Mouse (Mus musculus) frontal cortex, postnatal 14 days (tissue): ENCODE measurements around the gene Foxd3.
"Not testable (repeated sequence)": the region's sequence is repeated elsewhere in the genome, so short reads cannot be mapped to it uniquely, and the experiment has no call there.

ENCODE experiments used
- DNase-seq, 2 experiments: peaks; one replicate each; pipeline ENCODE4 v3.0.0; 2022; ENCODE audit warnings: low spot score in 2 of 2

Foxd3 gene

DNA sequence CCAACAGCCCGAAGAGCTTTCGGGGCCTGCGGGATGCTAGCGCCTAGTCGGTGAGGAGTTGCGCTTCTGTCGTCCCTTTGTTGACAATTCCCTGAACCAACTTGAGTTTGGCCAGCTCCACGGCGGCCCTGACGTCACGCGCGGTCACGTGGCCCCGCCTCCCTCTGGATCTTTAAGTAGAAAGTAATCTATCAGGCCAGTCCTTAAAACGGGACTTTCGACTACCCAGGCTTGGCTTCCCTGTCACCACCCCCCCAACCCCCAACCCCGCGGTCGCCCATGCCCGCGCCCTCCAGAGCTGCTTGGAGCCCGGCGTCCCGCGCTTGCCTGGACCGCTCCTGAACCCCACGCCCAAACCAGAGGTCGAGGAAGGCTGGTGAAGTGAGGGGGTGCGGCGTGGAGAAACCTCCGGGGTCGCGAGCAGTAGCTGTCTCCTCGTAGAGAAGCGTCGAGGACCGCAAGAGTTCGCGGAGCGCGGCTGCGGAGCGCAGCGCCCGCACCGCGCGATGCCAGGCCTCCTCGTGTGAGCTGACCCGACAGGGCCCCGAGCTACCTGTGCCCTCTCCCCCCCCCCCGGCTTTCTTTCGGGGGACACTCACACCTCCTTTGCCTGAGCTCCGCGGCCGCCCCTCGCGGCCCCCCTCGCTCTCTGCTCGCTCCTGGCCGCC, at the start of gene Foxd3:
TSS of gene Foxd3 (plus strand) at position 363 of the 668 bp plus-strand sequence.
- DNase-seq = no peak

DNA sequence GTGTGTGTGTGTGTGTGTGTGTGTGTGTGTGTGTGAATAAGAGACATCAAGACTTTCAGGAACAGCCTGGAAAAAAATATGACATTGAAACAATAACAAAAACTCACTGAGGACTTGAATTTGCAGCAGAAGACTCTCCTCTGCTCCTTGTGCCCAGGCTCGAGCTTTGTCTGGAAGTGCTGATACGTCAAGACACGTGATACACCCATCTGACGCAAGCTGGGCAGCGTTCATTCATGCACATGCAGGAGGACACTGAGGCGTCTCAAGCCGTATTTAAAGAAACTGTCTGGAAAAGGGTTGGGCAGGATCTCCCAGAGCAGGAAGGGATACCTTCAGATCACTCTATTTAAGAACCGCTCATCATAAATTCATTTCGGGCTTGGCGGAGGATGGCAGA, 43.9 kb upstream of the Foxd3 start:
- DNase-seq = no peak

DNA sequence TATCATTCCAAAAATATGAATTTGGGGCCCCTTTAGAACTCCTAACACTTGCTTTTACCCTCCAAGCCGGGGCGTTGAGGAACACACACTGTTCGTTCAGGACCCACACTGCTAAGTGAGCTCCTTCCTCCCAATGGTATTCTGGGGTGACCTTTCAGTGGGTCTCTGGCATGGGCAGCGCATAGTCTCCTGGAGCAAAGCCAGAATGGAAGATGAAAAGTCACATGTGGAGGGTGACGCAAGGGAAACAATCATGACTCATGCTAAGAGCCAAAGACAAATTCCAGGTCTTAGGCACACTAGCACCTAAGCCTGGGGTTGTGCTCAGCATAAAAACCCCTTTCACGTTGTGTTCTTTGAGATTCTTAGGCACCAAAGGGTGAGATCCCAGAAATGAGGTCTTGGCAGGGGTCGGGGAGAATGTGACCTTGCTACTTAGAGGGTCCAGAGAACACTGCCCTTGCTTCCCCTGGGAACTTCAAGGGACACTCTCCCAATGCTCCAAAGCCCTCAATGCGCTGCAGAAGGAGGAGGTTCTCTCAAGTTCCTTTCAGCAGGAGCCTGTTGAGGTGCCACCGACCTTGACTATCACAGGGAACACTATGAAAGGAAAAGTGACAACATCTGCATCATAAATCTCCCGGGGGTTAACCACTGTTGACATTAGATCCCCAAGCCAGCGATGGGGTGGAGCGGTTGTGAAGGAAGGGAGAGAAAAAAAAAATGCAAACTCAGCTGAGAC, 43.3 kb upstream of the Foxd3 start:
- DNase-seq = no peak

DNA sequence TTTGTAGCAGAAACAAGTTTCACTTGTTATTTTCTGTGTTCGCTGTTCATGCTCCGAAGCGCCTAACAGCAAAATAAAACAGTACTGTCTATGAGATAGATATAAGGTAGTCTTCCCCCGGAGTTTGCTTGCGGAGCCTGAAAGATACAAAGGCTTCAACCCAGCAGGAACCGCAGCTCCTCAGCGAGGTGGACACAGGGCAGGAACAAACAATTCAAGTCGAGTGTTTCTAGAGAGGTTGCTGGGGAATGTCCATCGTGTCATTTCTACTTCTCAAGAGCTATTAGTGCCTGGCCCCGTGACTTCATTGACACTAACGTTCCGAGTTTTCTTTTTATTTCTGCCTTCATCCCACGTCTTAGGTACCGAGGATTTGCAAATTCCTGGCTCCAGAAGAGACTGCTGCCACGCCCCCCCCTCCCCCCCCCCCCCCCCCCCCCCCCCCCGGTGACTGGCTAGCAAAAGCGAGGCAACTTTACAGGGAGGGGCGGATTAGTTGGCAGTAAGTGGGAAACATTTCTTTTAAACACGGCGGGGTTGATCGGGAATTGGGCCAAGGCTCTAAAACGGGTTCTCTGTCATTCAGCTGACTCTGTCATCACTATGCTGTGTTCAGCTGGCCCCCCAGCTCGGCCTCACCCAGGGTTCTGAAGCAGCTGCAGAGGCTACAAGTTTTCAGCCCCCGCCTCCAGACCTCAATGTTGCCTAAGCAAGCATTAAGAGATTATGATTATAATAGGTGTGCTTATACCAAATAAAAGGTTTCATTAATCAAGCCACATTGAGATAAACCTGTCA, 29.9 kb upstream of the Foxd3 start:
- no peak for DNase-seq

DNA sequence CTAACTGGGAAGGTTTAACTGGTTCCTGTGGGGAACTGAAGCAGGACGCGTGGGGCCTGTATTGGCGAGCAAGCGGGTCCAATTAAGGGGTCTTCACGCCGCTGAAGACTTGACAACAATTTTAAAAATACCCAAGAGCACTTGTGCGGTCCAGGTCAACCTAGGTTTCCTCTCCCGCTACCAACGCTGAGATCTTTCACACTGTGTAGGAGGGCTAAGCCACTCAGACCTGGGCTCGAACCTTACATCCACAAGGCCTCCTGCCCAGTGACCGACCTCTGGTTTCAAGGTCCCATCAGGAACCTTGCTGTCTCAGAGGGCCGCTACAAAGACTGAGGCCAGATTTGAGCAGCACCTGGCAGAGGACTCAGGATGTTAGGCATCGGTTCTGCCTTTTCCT, 29.0 kb upstream of the Foxd3 start:
- no peak for DNase-seq

DNA sequence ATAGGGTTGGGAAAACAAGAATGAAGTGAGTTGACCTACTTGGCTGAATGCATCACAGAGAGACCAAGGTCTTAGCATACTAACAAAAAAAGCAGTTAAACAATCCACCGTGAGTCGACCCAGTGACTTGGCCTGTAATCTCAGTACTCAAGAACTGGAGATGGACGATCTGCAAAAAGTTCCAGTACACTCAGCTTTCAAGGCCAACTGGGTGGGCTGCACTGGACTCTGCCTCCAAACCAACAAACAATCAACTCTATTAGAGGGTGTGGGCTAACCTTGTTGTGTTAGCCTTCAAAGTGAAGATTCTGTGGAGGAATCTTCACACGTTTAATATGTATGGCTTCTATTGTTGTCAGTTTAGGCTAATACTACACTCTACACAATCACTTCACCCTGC, 20.1 kb upstream of the Foxd3 start:
- no peak for DNase-seq

DNA sequence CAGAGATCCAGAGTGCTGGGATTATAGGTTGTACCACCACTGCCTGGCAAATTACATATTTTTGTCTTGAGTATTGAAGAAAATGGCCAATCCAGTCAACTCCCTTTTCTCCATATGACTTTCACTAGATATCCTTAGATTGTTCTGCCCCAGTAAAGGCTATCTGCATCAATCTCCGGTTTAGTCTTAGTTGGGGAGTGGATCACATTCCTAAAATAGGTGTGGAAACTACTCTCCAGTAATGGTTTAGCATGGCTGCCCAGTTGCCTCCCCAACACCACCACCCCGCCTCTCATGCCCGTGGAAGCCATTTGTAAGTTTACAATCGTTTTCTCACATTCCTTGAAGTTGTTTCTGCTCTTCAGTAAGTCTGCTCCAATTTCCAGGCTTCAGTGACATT, 19.4 kb upstream of the Foxd3 start:
- no peak for DNase-seq

DNA sequence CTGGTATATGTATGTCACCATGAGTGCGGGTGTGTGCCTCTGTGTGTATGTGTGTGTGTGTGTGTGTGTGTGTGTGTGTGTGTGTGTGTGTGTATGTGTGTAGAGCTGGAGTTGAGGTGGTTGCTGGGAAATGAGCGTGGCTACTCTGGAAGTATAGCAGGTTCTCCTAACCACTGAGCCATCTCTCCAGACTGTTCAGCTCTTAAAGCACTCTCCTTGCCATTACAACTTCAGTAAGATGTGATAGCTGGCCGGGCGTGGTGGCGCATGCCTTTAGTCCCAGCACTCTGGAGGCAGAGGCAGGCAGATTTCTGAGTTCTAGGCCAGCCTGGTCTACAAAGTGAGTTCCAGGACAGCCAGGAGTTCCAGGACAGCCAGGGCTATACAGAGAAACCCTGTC, 15.5 kb upstream of the Foxd3 start:
- DNase-seq = not testable (repeated sequence)

DNA sequence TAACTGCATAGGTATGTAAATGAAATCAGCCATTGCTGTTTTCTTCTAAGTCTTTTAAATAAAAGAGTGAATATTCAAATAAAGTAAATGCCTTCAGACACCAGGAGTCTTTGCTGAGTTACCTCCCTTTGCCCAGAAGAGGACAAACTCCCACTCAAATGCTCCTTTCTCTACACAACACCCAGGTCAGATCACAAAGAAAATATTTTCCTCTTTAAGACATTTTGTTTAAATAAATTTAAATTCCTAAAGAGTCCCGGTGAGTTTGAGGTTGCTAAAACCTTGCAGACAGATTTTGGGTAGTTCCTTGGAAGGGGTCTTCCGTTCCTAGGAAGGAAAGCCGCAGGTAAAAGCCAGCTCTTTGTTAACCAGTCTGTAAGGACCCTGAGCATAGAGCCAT, 14.2 kb upstream of the Foxd3 start:
- DNase-seq = no peak

DNA sequence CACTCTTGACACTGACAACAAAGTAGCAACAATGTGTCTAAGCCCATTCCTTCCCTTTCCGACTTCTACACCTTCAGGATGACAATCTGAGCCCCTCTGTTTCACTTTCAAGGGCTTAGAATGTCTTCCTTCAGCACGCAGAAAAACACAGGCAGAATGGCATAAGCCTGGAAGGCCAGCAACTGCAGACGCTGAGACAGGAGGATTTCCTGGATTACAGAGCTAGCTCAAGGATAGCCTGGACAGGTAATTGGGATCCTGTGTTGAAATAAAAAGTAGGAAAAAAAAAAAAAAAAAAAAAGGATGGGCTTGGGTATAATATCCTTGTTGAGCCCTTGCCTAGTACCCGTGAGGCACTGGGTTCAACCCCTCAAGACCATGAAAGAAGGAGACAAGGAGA, 10.5 kb upstream of the Foxd3 start:
- DNase-seq = no peak

DNA sequence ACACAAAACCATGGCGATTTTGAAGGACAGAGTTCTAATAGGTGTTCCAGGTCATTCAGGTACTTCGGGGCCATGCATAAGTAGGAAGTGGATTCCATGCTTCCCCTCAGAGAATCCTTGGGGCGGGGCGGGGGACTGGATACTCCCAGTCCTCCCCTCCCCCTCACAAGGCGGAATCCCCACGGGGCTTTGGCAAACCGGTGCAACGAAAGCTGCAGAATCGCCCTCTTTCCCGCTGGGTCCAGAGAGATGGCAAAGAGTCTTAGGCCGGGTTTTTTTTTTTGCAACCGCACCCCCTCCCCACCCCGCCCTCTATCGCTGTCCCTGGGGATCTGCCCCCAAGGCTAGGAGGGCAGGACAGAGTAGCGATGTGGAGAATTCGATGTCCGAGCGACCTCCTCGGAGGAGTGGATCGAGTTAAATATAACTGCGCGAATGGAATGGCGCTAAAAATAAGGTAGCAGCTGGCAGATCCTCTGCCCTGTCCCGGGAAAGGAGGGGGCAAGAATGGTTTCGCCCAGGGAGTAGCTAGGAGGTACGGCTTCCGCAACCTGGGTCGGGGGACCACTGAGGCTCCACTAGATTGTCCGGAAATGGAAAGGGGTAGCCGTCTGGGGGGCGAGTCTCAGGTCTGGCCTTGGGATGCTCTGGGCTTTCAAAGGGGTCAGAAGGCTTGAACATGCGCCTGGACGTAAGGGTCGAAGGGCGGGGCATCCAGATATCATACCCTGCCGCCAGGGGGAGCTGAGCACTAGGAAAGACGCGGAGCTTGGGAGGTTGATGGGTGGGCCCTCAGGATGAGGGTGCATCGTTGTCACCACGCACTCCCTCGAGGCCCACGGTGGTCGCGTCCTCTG, 5.8 kb upstream of the Foxd3 start:
- no peak for DNase-seq

DNA sequence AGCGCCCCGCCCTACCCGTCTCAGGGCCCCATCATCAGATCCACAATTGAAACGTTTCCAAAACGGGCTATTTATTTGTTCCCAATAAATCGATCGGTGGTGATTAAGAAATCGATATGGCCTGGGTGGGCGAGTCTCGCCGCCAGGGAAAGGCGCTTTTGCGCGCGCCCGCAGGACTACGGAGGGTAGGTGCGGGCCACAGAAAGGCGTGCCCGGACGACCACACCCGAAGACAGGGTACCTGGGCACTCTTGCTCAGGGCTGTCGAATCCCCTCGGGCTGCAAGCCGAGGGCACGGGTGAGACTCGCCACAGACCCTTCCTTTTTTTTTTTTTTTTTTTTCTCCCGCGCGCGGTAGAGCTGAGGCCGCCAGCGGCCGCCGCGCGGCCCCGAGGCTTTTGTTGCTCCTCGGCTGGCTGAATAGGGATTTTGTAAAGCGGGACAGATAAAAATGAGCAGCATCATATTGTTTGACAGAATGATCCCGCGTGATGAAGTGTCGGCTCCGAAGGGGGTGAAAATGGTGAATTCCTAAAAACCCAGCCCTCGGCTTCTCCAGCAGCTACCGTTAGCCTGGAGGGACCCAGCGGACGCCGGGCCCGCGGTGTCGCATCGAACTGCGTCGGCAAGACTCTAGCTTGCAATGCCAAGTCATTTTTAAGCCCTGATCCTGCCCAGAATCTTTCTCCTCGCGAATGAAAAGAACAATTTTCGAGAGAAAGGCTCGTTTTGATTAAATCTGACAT, 5.0 kb upstream of the Foxd3 start:
- DNase-seq = no peak

DNA sequence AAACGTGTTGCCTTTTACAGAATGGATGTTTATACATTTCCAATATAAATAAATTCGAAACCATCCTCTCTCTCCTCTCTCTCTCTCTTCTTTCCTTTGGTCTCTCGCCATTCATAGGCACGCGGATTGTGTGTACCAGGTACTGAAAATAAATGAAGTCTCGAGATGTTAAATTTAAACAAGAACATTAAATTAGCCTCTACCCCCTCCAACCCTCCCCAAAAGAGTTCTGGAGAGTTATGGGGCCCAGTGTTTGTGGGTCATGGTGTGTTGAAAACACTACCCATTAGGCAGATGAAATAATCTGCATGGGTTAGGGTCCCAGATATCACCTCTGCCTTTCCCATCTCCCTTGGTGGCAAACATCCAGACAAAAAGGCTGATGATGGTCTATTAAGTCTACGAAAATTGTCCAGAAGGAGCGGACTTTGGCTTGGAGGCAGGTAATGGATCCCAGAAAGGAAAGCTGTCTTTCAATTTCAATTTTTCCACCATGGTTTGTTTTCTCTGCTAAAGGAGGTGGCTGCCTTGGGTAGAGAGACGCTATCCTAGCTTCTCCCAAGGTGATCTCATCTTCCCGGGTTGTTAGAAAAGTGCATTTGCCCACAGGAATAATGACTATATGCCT, 4.2 kb upstream of the Foxd3 start:
- DNase-seq = no peak

DNA sequence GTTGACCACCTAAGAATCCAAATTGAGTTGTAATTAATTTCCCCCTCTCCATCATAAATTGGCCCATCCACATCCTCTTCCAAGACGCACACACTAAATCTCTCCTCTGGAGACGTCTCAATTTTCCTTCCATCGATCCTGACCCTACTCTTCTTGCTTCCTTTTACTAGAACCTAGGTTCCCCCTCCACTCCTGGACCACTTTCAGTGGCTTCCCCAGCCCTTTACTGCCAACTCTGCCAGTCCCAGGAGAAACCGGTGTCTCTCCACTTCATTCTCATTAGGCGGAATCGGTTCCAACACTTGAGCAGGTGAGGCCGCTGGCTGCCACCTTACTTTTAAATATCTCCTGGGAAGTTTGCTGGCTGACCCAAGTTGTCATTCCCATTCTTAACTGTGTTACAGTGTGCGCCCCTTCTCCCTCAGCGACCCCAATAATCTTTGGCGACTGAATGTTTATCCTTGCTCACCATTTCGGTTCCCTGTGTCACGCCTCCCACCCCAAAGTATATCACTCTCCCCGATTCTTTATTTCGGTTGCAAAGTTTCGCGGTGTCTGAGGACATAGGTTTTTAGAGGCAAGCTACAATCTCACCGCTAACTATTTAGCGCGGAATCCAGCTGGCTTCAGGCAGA, 3.4 kb upstream of the Foxd3 start:
- DNase-seq = no peak

DNA sequence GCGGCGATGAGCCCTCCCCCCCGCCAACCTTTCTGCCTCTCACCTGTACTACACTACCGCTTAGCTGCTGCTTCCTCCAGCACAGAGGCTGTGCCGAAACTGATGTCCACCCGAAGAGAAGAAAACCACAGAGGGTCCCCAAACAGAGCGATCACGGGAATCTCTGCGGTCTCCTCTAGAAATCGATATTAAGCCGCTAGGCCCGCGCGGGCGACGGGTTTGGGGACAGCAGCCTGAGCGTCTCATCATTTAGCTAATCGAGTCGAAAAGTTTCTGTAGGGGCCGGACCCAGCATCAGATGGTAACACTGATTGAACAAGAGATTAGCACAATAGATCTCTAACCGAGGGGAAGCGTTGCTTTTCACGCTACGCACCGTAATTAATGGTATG, 2.9 kb upstream of the Foxd3 start:
- no peak for DNase-seq

DNA sequence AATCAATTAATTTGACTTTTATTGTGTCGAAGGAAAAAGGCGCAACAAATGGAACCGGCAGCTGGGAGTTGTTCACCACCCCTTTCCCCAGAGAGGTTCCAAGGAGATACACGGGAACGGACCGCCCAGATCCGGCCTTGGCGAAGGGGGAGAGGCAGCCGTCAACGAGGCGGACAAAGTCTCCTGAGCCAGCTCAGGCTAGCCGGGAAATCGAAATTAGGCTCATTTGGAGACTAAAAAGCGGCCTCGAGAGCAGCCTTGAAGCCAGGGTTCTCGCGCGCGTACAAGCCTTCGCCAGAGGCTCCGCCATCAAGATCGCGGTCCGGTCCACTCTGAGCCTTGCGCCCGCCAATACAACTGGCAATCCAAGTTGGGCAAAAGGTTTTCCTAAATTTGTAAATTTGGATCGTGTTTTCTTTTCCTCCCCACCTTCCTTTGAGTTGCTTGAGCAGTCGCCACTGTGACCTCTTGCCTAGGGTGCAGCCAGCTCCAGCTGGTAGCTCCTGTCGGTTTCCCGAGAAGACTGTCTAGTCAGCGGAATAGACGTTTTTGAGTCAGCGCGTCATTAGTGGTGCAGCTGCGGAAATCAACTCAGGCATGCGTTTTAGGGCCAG, 2.4 kb upstream of the Foxd3 start:
- DNase-seq = no peak

DNA sequence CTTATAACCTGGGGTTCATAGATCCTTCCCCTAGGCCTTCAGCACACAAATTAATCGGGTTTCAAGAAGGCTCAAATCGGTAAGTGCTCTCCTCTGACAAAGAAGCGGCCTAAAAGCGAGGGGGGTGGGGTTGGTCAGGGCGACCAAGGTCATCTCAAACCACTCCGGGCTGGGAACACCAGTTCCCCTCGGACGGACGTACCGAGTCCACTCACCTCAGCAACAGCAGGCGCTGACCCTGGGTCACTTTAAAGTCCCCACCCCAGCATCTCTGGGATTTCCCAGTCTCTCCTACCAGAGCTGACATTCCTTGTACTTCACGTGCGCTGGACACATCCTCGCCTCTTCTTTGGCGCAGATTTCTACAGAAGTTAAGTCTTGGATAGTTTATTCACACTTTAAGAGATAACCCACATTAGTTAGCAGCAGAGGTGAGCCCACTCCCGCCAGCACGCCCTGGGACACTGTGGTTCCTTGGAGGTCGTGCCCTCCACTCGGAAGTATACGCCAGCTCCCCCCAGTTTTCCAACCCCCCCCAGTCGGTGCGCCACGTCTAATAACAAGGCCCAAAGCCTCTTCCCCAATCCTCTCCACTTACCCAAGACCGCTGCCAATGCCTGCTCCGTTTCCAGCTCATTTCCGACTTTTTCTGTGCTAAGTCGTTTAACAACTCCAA, 1.3 kb upstream of the Foxd3 start:
- DNase-seq = no peak

DNA sequence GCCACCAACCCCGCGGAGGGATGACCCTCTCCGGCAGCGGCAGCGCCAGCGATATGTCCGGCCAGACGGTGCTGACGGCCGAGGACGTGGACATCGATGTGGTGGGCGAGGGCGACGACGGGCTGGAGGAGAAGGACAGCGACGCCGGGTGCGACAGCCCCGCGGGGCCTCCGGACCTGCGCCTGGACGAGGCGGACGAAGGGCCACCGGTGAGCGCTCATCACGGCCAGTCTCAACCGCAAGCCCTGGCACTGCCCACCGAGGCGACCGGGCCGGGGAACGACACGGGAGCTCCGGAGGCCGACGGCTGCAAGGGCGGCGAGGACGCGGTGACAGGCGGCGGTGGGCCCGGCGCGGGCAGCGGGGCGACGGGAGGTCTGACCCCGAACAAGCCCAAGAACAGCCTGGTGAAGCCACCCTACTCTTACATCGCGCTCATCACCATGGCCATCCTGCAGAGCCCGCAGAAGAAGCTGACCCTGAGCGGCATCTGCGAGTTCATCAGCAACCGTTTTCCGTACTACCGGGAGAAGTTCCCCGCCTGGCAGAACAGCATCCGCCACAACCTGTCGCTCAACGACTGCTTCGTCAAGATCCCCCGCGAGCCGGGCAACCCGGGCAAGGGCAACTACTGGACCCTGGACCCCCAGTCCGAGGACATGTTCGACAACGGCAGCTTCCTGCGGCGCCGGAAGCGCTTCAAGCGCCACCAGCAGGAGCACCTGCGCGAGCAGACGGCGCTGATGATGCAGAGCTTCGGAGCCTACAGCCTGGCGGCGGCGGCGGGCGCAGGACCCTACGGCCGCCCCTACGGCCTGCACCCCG, 718 bp downstream of the Foxd3 start:
- DNase-seq = no peak
